Mouse (Mus musculus) stomach, embryonic 15.5 days (tissue): ENCODE measurements at regions not wholly inside any gene's neighbourhood (a gene's known extent, or its start where the extent isn't known, plus 50 kb on each side); places are given as distances from the start of the nearest gene placed in this dataset.

Experiments used
- ATAC-seq: fragments of 200-750 bp; cut with Nextera tagmentation; 2 replicates; pipeline ENCODE4 v1.8.0; 2017; ENCODE audit warnings: low read depth, moderate number of reproducible peaks, moderate TSS enrichment; ENCODE audit not compliant: insufficient read depth, low FRiP score
- H3K27ac ChIP-seq: fragments of 300-500 bp; sonication (generic); 2 replicates; pipeline ENCODE4 v1.5.1; 2015; ENCODE audit warnings: mild to moderate bottlenecking, inconsistent platforms
- H3K27me3 ChIP-seq: fragments of 300-500 bp; sonication (generic); replicated peaks from 2 replicates; pipeline ENCODE4 v1.6.1; 2015; ENCODE audit warnings: inconsistent platforms
- H3K36me3 ChIP-seq: fragments of 300-500 bp; sonication (generic); 2 replicates; pipeline ENCODE4 v1.6.1; 2015; ENCODE audit warnings: inconsistent platforms
- H3K4me1 ChIP-seq: fragments of 300-500 bp; sonication (generic); 2 replicates; pipeline ENCODE4 v1.6.1; 2015; ENCODE audit warnings: inconsistent platforms
- H3K4me2 ChIP-seq: fragments of 300-500 bp; sonication (generic); 2 replicates; pipeline ENCODE4 v1.6.1; 2015; ENCODE audit warnings: mild to moderate bottlenecking, inconsistent platforms
- H3K4me3 ChIP-seq: fragments of 300-500 bp; sonication (generic); replicated peaks from 2 replicates; pipeline ENCODE4 v1.5.1; 2015; ENCODE audit warnings: inconsistent platforms
- H3K9ac ChIP-seq: fragments of 300-500 bp; sonication (generic); 2 replicates; pipeline ENCODE4 v1.6.1; 2015; ENCODE audit warnings: inconsistent platforms
- H3K9me3 ChIP-seq: fragments of 300-500 bp; sonication (generic); 2 replicates; pipeline ENCODE4 v1.6.1; 2016; ENCODE audit warnings: inconsistent platforms
- whole genome bisulfite sequencing: fragments of 180-500 bp; shearing (Covaris S2); methylation state at CpG from one replicate; pipeline ENCODE4 v1.1.7; 2015; 5-methylcytosine and 5-hydroxymethylcytosine counted together

DNA sequence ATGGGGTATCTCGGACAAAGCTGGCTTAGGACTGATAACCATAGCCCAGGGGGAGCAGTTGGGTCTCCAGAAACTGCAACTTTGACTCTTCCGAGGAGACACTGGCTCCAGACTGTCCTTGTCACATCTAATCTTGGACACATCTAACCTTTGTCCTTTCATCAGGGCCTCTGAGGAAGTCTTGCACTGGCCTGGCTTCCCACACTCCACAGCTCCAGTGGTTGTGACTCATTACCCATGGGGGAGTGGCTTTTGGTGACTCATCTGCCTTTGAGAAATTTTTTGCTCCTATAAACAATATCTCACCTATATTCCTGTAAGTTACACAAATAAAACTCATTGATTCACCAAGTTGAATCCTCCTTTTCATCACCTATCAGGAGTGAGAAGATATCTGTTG, 116.5 kb upstream of the B3gat2 start:
- WGBS: 75% methylated on average over 2 of the region's 2 CpGs
- Histone ChIP-seq H3K4me2 (no peak overlapping the region), H3K4me3 (no peak overlapping the region), H3K9ac (no peak overlapping the region), H3K27me3 (no peaks in the 10 kb centered on the region), H3K4me1 (no peaks in the 10 kb centered on the region), H3K27ac (no peak overlapping the region), H3K36me3 (no peaks in the 10 kb centered on the region), H3K9me3 (no peaks in the 10 kb centered on the region)
- no peak for ATAC-seq

DNA sequence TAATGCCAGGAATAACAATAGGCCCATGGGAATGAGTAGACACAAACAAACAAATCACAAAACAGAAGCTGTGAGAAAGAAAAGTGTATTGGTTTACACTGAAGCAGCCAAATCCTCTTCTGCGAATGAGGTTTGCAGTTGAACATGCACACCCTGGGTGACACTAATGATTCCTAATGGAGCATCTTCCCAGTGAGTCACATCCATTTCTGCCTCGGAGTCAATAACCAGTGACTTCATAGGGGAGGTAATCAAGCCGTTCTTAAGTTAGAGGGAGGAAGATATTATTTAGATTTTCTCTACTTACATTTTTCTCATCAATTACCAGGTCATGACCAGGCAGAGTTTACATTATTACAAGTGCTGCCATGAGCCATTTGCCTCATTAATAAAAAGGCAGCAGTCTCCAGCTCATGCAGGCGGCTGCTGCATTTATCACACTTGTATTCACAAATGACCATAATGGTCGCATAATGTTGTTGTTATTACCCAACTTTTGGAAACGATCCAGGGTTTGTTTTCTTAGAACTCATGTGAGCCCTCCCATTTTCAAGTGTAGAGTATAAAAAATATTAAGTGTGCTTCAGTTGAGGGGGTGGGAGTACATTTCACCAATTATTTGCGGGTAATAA, 112.6 kb upstream of the B3gat2 start:
- H3K36me3 ChIP-seq: no peaks in the 10 kb centered on the region
- H3K27ac ChIP-seq: no peak overlapping the region
- no peak for ATAC-seq
- H3K27me3 ChIP-seq: no peaks in the 10 kb centered on the region
- no peak overlapping the region for H3K4me3 ChIP-seq
- no peaks in the 10 kb centered on the region for H3K4me1 ChIP-seq
- no peak overlapping the region for H3K9ac ChIP-seq
- no peaks in the 10 kb centered on the region for H3K9me3 ChIP-seq
- H3K4me2 ChIP-seq: no peak overlapping the region
- WGBS: 37% methylated on average over 7 of the region's 7 CpGs

DNA sequence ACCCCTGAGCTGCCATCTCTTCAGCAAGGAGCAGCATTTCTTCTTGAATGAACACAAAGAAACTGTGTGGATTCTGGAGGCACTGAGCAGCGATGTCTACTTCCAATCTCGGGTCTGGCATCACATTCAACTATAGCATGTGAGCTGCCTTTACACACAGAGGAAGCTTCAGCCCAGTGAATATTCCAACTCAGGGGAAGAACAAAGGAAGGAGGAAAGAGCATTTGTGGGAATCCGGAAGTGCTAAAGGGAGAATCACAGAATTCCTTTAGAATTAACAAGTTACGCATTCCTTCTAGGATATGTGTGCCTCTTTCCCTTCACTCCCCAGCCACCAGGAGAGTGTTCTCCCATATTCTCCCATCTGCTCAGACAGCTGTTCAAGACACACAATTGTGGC, 111.7 kb upstream of the B3gat2 start:
- no peak overlapping the region for H3K9ac ChIP-seq
- 69% methylated on average over 4 of the region's 4 CpGs for WGBS
- no peaks in the 10 kb centered on the region for H3K27me3 ChIP-seq
- no peaks in the 10 kb centered on the region for H3K36me3 ChIP-seq
- ATAC-seq: no peak
- no peak overlapping the region for H3K4me2 ChIP-seq
- H3K4me1 ChIP-seq: no peaks in the 10 kb centered on the region
- no peak overlapping the region for H3K4me3 ChIP-seq
- H3K27ac ChIP-seq: no peak overlapping the region
- no peaks in the 10 kb centered on the region for H3K9me3 ChIP-seq

DNA sequence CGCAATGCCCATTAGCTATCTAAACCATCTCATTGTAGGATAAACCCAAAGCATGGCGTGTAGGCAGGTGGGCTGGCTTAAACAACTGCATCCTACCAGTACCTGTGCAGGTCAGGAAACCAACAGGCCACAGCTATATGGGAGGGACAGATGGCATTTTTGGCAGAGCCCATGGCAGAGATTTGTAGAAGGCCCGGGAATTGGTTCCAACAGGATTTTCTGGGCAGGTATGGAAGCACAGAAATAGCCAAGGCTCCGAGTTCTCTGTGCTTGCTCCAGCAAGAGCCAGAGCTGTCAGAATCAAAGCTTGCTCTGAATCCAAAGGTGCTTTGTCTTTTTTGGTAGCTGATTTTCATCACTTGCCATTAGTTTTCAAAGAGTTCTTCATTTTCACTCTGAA, 107.9 kb upstream of the B3gat2 start:
- Histone ChIP-seq H3K9ac (no peak overlapping the region), H3K27me3 (no peaks in the 10 kb centered on the region), H3K9me3 (no peaks in the 10 kb centered on the region), H3K4me3 (no peak overlapping the region), H3K4me2 (no peak overlapping the region), H3K36me3 (no peaks in the 10 kb centered on the region), H3K4me1 (no peaks in the 10 kb centered on the region), H3K27ac (no peak overlapping the region)
- 90% methylated on average over 4 of the region's 4 CpGs for WGBS
- ATAC-seq: no peak

DNA sequence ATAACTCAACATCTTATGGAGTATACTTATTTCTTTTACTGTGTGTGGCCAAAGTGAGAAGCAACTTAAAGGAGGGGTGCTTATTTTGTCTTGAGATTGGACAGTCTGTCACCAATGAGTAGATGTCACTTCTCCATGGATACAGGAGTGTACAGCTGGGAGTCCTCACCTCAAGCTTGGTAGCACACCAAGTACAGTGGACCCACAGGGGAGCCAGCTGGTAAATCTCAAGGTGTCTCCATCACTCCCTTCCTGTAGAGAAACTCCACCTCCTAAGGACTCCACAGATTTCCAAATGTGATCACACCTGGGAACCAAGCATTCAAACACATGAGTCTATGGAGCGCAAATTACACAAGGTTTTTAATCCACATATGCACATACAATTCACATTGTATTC, 105.8 kb upstream of the B3gat2 start:
- no peak overlapping the region for H3K4me2 ChIP-seq
- H3K36me3 ChIP-seq: no peaks in the 10 kb centered on the region
- ATAC-seq: no peak
- H3K27ac ChIP-seq: no peak overlapping the region
- no peaks in the 10 kb centered on the region for H3K4me1 ChIP-seq
- H3K9ac ChIP-seq: no peak overlapping the region
- WGBS: 86% methylated on average over 1 of the region's 1 CpGs
- no peak overlapping the region for H3K4me3 ChIP-seq
- H3K9me3 ChIP-seq: no peaks in the 10 kb centered on the region
- no peaks in the 10 kb centered on the region for H3K27me3 ChIP-seq

DNA sequence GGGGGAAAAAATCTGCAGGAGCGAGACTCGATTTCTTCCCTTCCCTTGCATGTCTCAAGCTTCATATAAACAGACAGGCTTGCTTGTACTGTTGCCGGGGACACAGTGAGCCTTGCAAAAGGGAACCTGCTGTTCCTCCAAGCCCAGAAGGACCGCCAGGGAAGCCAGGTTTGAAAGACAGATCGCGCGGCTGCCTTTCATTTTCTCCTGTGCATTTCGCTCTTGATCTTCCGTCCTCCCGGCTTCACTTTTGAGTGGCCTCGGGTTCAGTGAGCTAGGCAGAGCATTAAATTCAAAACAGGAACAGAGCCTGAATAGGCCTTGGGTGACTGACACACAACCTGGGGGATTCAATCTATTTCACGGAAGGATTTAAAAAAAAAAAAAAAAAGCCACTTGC, 105.3 kb upstream of the B3gat2 start:
- H3K27me3 ChIP-seq: no peaks in the 10 kb centered on the region

DNA sequence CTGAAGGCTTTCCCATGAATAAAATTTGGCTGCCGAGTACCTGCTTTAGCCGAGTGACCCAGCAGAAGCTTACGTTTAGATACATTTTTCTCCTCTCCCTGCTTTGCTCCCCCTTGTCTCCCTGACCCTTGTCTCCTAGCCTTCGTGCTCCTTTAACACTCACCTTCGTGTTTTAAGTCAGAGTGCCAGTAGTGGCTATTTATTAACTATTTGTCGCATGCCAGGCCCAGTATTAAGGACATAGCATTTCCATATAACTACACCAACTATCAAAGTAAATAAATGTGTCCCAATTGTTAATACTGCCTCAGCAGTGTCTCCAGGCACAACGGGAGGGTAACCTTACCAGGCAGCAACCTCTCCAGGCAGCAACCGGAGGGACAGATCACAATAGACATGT, 104.8 kb upstream of the B3gat2 start:
- ATAC-seq: no peak

More for the DNA sequence above, 105.3 kb upstream of the B3gat2 start:
- H3K9me3 ChIP-seq: no peaks in the 10 kb centered on the region
- ATAC-seq: no peak
- WGBS: 48% methylated on average over 12 of the region's 12 CpGs
- H3K36me3 ChIP-seq: no peaks in the 10 kb centered on the region
- no peak overlapping the region for H3K9ac ChIP-seq
- no peaks in the 10 kb centered on the region for H3K4me1 ChIP-seq
- H3K27ac ChIP-seq: no peak overlapping the region
- H3K4me3 ChIP-seq: no peak overlapping the region
- peak overlapping the region; percentile 21 for H3K4me2 ChIP-seq

DNA sequence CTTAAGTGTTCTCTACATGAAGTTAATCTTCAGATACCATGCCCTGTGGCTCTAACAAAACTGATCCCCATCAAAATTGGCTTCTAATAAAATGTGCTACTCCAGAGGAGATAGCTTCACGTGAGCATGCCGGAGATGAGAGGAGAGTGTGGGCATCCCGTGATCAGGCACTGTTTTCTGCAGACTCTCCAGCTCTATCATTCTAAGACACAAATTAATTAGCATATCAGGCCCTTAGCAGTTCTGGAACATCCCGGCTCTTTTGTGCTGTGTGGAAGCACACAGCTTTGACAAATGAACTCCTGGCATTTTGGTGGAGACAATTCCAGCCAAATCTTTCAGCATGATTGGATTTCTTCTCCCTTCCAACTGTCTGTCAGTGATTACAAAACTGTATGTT, 91.0 kb upstream of the B3gat2 start:
- no peak overlapping the region for H3K4me2 ChIP-seq
- ATAC-seq: no peak
- no peak overlapping the region for H3K27ac ChIP-seq
- 80% methylated on average over 4 of the region's 4 CpGs for WGBS
- no peaks in the 10 kb centered on the region for H3K4me1 ChIP-seq
- no peak overlapping the region for H3K9ac ChIP-seq
- no peaks in the 10 kb centered on the region for H3K36me3 ChIP-seq
- no peak overlapping the region for H3K4me3 ChIP-seq
- no peaks in the 10 kb centered on the region for H3K9me3 ChIP-seq
- no peaks in the 10 kb centered on the region for H3K27me3 ChIP-seq

More for the DNA sequence above, 104.8 kb upstream of the B3gat2 start:
- Histone ChIP-seq H3K4me1 (no peaks in the 10 kb centered on the region), H3K9me3 (no peaks in the 10 kb centered on the region), H3K27ac (no peak overlapping the region), H3K36me3 (no peaks in the 10 kb centered on the region), H3K27me3 (no peaks in the 10 kb centered on the region), H3K4me3 (no peak overlapping the region), H3K4me2 (peak overlapping the region; percentile 21; the same call in 1 of the 2 replicates), H3K9ac (no peak overlapping the region)
- 64% methylated on average over 8 of the region's 8 CpGs for WGBS

DNA sequence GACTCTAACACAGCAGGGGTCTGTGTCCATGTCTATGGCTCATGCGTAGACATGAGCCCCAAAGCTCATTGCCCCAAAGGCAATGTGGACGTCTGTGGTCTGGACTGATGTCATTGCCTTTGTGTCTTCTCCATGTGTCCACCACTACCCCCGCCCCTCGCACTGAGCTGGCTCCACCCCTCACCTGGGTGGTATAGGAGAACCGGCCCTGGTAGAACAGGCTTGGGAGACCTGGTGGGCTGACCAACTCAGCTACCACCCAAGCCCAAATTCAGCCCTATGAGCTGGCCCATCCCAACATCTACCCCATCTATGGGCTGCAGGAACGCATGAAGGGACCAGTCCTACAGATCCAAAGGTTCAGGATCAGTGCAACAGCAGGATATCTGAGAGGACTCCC, 87.2 kb upstream of the B3gat2 start:
- no peak for ATAC-seq
- WGBS: 90% methylated on average over 6 of the region's 6 CpGs

DNA sequence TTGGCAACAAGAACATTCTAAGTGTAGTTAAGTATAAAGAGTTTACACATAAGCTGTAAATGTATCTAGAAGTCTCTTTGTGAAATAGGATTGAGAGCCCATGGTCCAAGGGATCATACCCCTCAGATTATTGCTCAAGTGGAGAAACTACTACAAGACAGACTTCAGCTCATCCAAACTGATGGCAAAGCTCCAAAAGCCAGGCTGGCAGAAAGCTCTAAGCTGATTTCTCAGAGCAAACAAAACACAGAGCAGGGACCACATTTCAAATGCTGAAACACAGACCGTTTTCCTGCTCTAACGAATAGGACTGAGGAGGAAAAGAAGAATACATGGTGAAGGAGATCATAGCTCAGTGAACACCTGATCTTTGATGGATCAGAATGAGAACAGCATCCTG, 85.3 kb upstream of the B3gat2 start:
- Histone ChIP-seq H3K27me3 (no peaks in the 10 kb centered on the region), H3K4me2 (no peak overlapping the region), H3K4me1 (no peaks in the 10 kb centered on the region), H3K4me3 (no peak overlapping the region), H3K36me3 (no peaks in the 10 kb centered on the region), H3K9ac (no peak overlapping the region), H3K27ac (no peak overlapping the region), H3K9me3 (no peaks in the 10 kb centered on the region)
- 78% methylated on average over 2 of the region's 2 CpGs for WGBS
- no peak for ATAC-seq

More for the DNA sequence above, 87.2 kb upstream of the B3gat2 start:
- no peaks in the 10 kb centered on the region for H3K4me1 ChIP-seq
- H3K36me3 ChIP-seq: no peaks in the 10 kb centered on the region
- H3K9me3 ChIP-seq: no peaks in the 10 kb centered on the region
- H3K9ac ChIP-seq: no peak overlapping the region
- no peak overlapping the region for H3K4me2 ChIP-seq
- H3K27ac ChIP-seq: no peak overlapping the region
- H3K4me3 ChIP-seq: no peak overlapping the region
- no peaks in the 10 kb centered on the region for H3K27me3 ChIP-seq

DNA sequence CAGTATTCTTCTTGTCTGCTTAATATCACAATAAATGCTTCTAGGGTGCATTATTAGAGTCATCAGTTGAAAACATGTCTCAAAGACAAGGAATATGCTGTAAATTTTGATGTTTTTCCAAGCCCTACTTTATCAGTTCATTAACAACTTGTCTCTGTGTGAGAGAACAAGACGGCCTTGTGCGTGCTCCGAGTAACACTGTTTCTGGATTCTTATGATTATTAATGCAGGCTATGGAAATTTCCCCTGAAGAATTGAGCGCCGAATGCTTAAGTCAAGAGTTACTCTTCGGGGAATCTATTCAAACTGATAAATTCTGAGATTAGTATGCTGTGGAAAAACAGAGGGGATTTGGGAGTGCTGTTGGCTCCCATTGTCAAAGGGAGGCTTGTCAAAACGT, 72.2 kb upstream of the B3gat2 start:
- Histone ChIP-seq H3K4me1 (no peaks in the 10 kb centered on the region), H3K27ac (no peak overlapping the region), H3K27me3 (no peaks in the 10 kb centered on the region), H3K4me3 (no peak overlapping the region), H3K9ac (no peak overlapping the region), H3K36me3 (no peaks in the 10 kb centered on the region), H3K9me3 (no peaks in the 10 kb centered on the region), H3K4me2 (no peak overlapping the region)
- ATAC-seq: no peak
- WGBS: 81% methylated on average over 7 of the region's 7 CpGs

DNA sequence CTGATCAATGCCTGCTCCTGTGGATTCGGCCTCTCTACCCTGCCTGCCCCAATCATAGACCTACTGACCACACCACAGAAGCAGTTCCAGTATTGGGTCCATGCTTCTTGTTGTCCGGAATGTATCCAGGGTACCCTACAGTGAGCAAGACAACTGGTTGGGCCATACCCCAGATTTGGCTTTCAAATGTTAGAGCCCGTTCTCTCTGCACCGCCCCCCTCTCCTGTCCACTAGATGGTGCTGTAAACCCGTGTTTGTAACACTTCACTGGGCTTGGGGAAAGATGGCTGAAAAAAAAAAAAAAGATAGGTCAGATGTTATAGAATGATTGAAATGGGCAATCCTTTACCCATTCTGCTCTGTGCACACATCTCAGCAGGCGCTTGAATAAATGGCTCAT, 56.1 kb upstream of the B3gat2 start:
- no peak; the same call in 1 of the 2 replicates for ATAC-seq
- H3K4me2 ChIP-seq: no peak overlapping the region
- 26% methylated on average over 6 of the region's 6 CpGs for WGBS

DNA sequence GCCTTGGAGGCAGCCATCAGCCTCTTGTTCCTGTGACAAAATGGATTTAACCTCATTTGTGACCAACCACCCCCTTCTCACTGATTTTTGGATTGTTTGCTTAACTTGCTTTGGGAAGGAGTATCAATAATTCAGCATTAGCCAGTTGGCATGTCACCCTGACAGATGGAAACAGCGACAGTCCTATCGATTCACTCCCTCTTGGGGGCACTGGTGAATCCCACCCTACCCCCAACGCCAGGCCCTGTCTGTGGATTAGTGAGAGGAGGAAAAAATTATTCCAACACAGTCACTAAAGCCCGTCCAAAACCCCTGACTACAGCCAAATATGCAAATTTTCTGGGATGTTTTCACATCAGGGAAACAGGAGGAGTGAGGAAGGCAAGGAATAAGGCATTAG, 55.1 kb upstream of the B3gat2 start:
- Histone ChIP-seq H3K4me3 (no peak overlapping the region), H3K4me2 (no peak overlapping the region), H3K27me3 (no peaks in the 10 kb centered on the region), H3K36me3 (no peaks in the 10 kb centered on the region), H3K27ac (no peak overlapping the region), H3K9me3 (no peaks in the 10 kb centered on the region), H3K4me1 (no peaks in the 10 kb centered on the region), H3K9ac (no peak overlapping the region)
- ATAC-seq: no peak
- WGBS: 41% methylated on average over 4 of the region's 4 CpGs

More for the DNA sequence above, 56.1 kb upstream of the B3gat2 start:
- H3K9ac ChIP-seq: no peak overlapping the region
- no peaks in the 10 kb centered on the region for H3K4me1 ChIP-seq
- no peaks in the 10 kb centered on the region for H3K36me3 ChIP-seq
- no peak overlapping the region for H3K4me3 ChIP-seq
- H3K27me3 ChIP-seq: no peaks in the 10 kb centered on the region
- H3K27ac ChIP-seq: no peak overlapping the region
- no peaks in the 10 kb centered on the region for H3K9me3 ChIP-seq
